Mouse (Mus musculus): Measurements from ENCODE around the gene Pdzd9. TPM values are rescaled to one million over a fixed set of nuclear protein-coding genes. Genes with fewer than 3 reads are reported as not detected.
"Not testable (repeated sequence)": the region's sequence is repeated elsewhere in the genome, so short reads cannot be mapped to it uniquely, and the experiment has no call there.

Pdzd9 gene
- 0.28 and 0.41 TPM in 2 replicates for polyA plus RNA-seq (2014; fragmentation: Nextera tagmentation; extraction: Ambion mirVana)

GRCm38 (mm10) chr7:120670153-120670875 lies at the start of gene Pdzd9:
TSS of gene Pdzd9 (minus strand) at chr7:120670343.
- 0 out of 2 replicates have a peak, but pooled peaks have one; percentile 37 for ATAC-seq (ENCODE audit: insufficient number of reproducible peaks, insufficient read depth, low FRiP score, low read depth)
- no peak within 1 kb of the TSS for H3K4me3 ChIP-seq (ENCODE audit: control insufficient read depth in 1 of 2, insufficient read depth in 1 of 2, low read depth in 1 of 2, low read length in 2 of 2)
- peaks cover 0 to 4% of the 10 kb centered on the region in 2 experiments; a peak in 3 of 4 replicates for H3K4me1 ChIP-seq (ENCODE audit: control insufficient read depth in 2 of 2, insufficient read depth in 2 of 2, low read length in 2 of 2)
- H3K27me3 ChIP-seq (ENCODE audit: control insufficient read depth, insufficient read depth, low read length), result no peaks in the 10 kb centered on the region
- H3K27ac ChIP-seq (replicated peaks in 1 of 2; ENCODE audit: control insufficient read depth in 1 of 2, insufficient read depth in 1 of 2, low read depth in 2 of 2, low read length in 2 of 2), result no peak within 1 kb of the TSS
- no peaks in the 10 kb centered on the region for H3K36me3 ChIP-seq (ENCODE audit: control insufficient read depth, insufficient read depth, low read length)
- 16% methylated on average over 14 of the region's 14 CpGs for WGBS
- no peaks in the 10 kb centered on the region for H3K9me3 ChIP-seq (ENCODE audit: control insufficient read depth, low read length)
- H3K4me2 ChIP-seq (ENCODE audit: low read length), result peak within 1 kb of the TSS; percentile 42
- no peak within 1 kb of the TSS for H3K9ac ChIP-seq (ENCODE audit: low read length)

GRCm38 (mm10) chr7:120717261-120717660 lies 47.1 kb upstream of the Pdzd9 start:
- Histone ChIP-seq H3K27ac (replicated peaks in 1 of 2; ENCODE audit: control insufficient read depth in 1 of 2, insufficient read depth in 1 of 2, low read depth in 2 of 2, low read length in 2 of 2) (no peak overlapping the region), H3K4me3 (ENCODE audit: control insufficient read depth in 1 of 2, insufficient read depth in 1 of 2, low read depth in 1 of 2, low read length in 2 of 2) (no peak overlapping the region), H3K4me1 (ENCODE audit: control insufficient read depth in 2 of 2, insufficient read depth in 2 of 2, low read length in 2 of 2) (peaks cover 0 to 3% of the 10 kb centered on the region in 2 experiments; a peak in 2 of 4 replicates), H3K9me3 (ENCODE audit: control insufficient read depth, low read length) (no peaks in the 10 kb centered on the region), H3K36me3 (ENCODE audit: control insufficient read depth, insufficient read depth, low read length) (no peaks in the 10 kb centered on the region), H3K27me3 (ENCODE audit: control insufficient read depth, insufficient read depth, low read length) (no peaks in the 10 kb centered on the region), H3K4me2 (ENCODE audit: low read length) (no peak overlapping the region), H3K9ac (ENCODE audit: low read length) (no peak overlapping the region)
- no peak for ATAC-seq (ENCODE audit: insufficient number of reproducible peaks, insufficient read depth, low FRiP score, low read depth)
- 64% methylated on average over 2 of the region's 2 CpGs for WGBS

DNA sequence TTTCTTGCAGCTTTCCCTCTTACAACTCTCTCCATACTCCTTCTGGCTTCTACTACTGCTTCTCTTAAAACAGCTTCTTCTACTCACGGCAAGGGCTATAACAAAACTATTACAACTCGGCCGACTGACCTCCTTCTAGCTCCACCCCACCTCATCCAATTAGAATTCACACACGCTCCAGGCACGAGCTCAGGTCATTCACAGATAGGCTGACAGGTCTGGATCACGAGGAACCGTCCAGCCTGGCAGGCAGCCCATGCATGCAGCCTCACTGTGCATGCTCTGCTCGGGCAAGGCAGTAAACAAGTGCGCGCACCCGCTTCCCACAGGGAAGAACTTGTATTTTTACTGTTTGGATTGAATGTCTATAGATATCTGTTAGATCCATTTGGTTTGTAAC lies 43.8 kb upstream of the Pdzd9 start:
- H3K9ac ChIP-seq (ENCODE audit: low read length), result 0 out of 2 replicates have a peak overlapping the region, but pooled peaks have one; percentile 1
- not testable (repeated sequence) for ATAC-seq (ENCODE audit: insufficient number of reproducible peaks, insufficient read depth, low FRiP score, low read depth); H3K27me3 ChIP-seq (ENCODE audit: control insufficient read depth, insufficient read depth, low read length); H3K9me3 ChIP-seq (ENCODE audit: control insufficient read depth, low read length); H3K4me3 ChIP-seq (ENCODE audit: control insufficient read depth in 1 of 2, insufficient read depth in 1 of 2, low read depth in 1 of 2, low read length in 2 of 2); H3K4me1 ChIP-seq (ENCODE audit: control insufficient read depth in 2 of 2, insufficient read depth in 2 of 2, low read length in 2 of 2); H3K36me3 ChIP-seq (ENCODE audit: control insufficient read depth, insufficient read depth, low read length)
- WGBS, result 52% methylated on average over 11 of the region's 11 CpGs
- H3K27ac ChIP-seq (replicated peaks in 1 of 2; ENCODE audit: control insufficient read depth in 1 of 2, insufficient read depth in 1 of 2, low read depth in 2 of 2, low read length in 2 of 2), result peak overlapping the region in 1 of 2 experiments; percentile 43; a peak in 1 of 4 replicates
- H3K4me2 ChIP-seq (ENCODE audit: low read length), result peak overlapping the region; percentile 22

DNA sequence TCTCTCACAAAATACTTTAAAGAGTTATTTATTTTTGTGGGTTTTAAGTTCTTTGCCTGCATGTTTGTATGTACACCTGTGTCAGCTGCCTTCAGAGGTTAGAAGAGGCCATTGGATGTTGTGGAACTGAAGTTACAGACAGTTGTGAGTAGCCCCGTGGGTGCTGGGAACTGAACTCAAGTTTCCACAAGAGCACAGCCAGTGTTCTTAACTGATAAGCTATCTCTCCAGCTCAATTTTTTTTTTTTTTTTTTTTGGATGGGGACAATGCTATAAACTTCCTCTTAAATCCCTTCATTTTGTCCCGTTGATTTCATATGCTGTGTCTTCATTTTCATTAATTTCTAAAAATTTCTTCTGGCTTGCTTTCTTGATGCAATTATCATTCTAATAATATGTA lies 43.1 kb upstream of the Pdzd9 start:
- H3K4me2 ChIP-seq (ENCODE audit: low read length), result no peak overlapping the region
- H3K27me3 ChIP-seq (ENCODE audit: control insufficient read depth, insufficient read depth, low read length), result no peaks in the 10 kb centered on the region
- no peaks in the 10 kb centered on the region for H3K36me3 ChIP-seq (ENCODE audit: control insufficient read depth, insufficient read depth, low read length)
- H3K4me3 ChIP-seq (ENCODE audit: control insufficient read depth in 1 of 2, insufficient read depth in 1 of 2, low read depth in 1 of 2, low read length in 2 of 2), result no peak overlapping the region
- no peak overlapping the region; a peak in 1 of 4 replicates for H3K27ac ChIP-seq (replicated peaks in 1 of 2; ENCODE audit: control insufficient read depth in 1 of 2, insufficient read depth in 1 of 2, low read depth in 2 of 2, low read length in 2 of 2)
- H3K9me3 ChIP-seq (ENCODE audit: control insufficient read depth, low read length), result no peaks in the 10 kb centered on the region
- ATAC-seq (ENCODE audit: insufficient number of reproducible peaks, insufficient read depth, low FRiP score, low read depth), result no peak
- H3K4me1 ChIP-seq (ENCODE audit: control insufficient read depth in 2 of 2, insufficient read depth in 2 of 2, low read length in 2 of 2), result peaks cover 0 to 3% of the 10 kb centered on the region in 2 experiments; a peak in 2 of 4 replicates
- H3K9ac ChIP-seq (ENCODE audit: low read length), result no peak overlapping the region
- WGBS, result 83% methylated on average over 2 of the region's 2 CpGs

DNA sequence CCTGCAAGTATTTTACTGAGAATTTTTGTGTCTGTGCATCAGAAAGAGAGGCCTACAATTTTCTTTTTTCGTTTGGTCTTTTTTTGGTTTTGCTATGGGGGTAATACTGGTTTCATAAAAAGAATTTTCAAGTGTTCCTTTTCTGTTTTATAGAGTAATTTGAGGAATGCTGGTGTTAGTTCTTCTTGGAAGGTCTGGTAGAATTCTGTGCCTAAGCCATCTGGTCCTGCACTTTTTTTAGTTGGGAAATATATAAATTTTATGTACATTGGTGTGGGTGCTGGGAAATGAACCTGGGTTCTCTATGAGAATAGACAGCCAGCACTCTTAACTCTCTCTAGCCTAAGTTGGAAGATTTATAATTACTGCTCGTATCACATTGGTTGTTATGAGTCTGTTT lies 41.9 kb upstream of the Pdzd9 start:
- no peak overlapping the region for H3K4me3 ChIP-seq (ENCODE audit: control insufficient read depth in 1 of 2, insufficient read depth in 1 of 2, low read depth in 1 of 2, low read length in 2 of 2)
- H3K27ac ChIP-seq (replicated peaks in 1 of 2; ENCODE audit: control insufficient read depth in 1 of 2, insufficient read depth in 1 of 2, low read depth in 2 of 2, low read length in 2 of 2), result no peak overlapping the region
- no peaks in the 10 kb centered on the region for H3K36me3 ChIP-seq (ENCODE audit: control insufficient read depth, insufficient read depth, low read length)
- no peak overlapping the region for H3K9ac ChIP-seq (ENCODE audit: low read length)
- ATAC-seq (ENCODE audit: insufficient number of reproducible peaks, insufficient read depth, low FRiP score, low read depth), result no peak
- H3K9me3 ChIP-seq (ENCODE audit: control insufficient read depth, low read length), result no peaks in the 10 kb centered on the region
- H3K27me3 ChIP-seq (ENCODE audit: control insufficient read depth, insufficient read depth, low read length), result no peaks in the 10 kb centered on the region
- no peak overlapping the region for H3K4me2 ChIP-seq (ENCODE audit: low read length)
- WGBS, result 95% methylated on average over 2 of the region's 2 CpGs
- peaks cover 0 to 3% of the 10 kb centered on the region in 2 experiments; a peak in 2 of 4 replicates for H3K4me1 ChIP-seq (ENCODE audit: control insufficient read depth in 2 of 2, insufficient read depth in 2 of 2, low read length in 2 of 2)

DNA sequence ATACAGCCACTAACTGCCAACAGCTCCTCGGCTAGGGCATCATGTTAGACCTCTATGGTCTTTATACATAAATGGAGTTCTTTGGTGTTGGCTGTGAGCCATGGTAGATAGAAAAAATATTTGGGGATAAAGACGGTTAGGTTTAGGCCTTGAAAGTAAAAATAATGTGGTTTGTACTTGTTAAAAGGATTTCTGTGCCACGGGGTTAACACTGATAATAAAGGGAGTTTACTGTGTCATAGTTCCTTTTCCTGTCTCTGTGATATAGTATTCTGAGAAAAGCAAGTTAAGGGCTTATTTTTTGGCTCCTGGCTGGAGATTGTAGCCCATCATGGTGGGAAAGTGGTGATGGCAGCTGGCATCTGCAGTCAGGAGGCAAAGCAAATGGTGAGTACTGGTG lies 33.7 kb upstream of the Pdzd9 start:
- Histone ChIP-seq H3K36me3 (ENCODE audit: control insufficient read depth, insufficient read depth, low read length) (no peaks in the 10 kb centered on the region), H3K9ac (ENCODE audit: low read length) (no peak overlapping the region), H3K9me3 (ENCODE audit: control insufficient read depth, low read length) (no peaks in the 10 kb centered on the region), H3K4me2 (ENCODE audit: low read length) (no peak overlapping the region), H3K4me1 (ENCODE audit: control insufficient read depth in 2 of 2, insufficient read depth in 2 of 2, low read length in 2 of 2) (peaks cover 0 to 9% of the 10 kb centered on the region in 2 experiments; a peak in 1 of 4 replicates), H3K4me3 (ENCODE audit: control insufficient read depth in 1 of 2, insufficient read depth in 1 of 2, low read depth in 1 of 2, low read length in 2 of 2) (no peak overlapping the region), H3K27me3 (ENCODE audit: control insufficient read depth, insufficient read depth, low read length) (no peaks in the 10 kb centered on the region), H3K27ac (replicated peaks in 1 of 2; ENCODE audit: control insufficient read depth in 1 of 2, insufficient read depth in 1 of 2, low read depth in 2 of 2, low read length in 2 of 2) (no peak overlapping the region)
- no peak for ATAC-seq (ENCODE audit: insufficient number of reproducible peaks, insufficient read depth, low FRiP score, low read depth)
- 50% methylated on average over 3 of the region's 3 CpGs for WGBS

DNA sequence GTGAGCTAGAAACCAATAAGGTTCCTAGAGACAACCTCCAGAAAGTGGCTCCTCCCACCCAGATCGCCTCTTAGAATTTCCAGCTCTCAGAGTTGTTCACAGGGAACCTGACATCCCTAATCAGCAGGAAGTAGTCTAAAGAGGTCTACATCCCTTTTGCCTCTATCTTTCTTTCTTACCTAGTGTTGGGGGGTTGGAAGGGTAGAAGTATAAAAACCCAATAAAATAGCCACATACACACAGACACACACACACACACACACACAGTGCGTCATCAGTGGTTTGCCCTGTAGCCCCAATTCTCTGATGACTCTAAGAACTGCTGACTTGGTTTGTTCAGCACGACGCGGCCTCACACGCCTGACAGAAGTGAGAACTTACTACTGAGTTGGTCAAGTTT lies 29.4 kb upstream of the Pdzd9 start:
- H3K4me1 ChIP-seq (ENCODE audit: control insufficient read depth in 2 of 2, insufficient read depth in 2 of 2, low read length in 2 of 2), result peaks cover 0 to 12% of the 10 kb centered on the region in 2 experiments; a peak in 2 of 4 replicates
- no peak overlapping the region for H3K4me2 ChIP-seq (ENCODE audit: low read length)
- no peaks in the 10 kb centered on the region for H3K27me3 ChIP-seq (ENCODE audit: control insufficient read depth, insufficient read depth, low read length)
- H3K9ac ChIP-seq (ENCODE audit: low read length), result no peak overlapping the region
- H3K27ac ChIP-seq (replicated peaks in 1 of 2; ENCODE audit: control insufficient read depth in 1 of 2, insufficient read depth in 1 of 2, low read depth in 2 of 2, low read length in 2 of 2), result no peak overlapping the region
- ATAC-seq (ENCODE audit: insufficient number of reproducible peaks, insufficient read depth, low FRiP score, low read depth), result no peak
- H3K9me3 ChIP-seq (ENCODE audit: control insufficient read depth, low read length), result no peaks in the 10 kb centered on the region
- no peak overlapping the region for H3K4me3 ChIP-seq (ENCODE audit: control insufficient read depth in 1 of 2, insufficient read depth in 1 of 2, low read depth in 1 of 2, low read length in 2 of 2)
- 82% methylated on average over 6 of the region's 6 CpGs for WGBS
- no peaks in the 10 kb centered on the region for H3K36me3 ChIP-seq (ENCODE audit: control insufficient read depth, insufficient read depth, low read length)

All from heart, embryonic 14.5 days (tissue).